Mouse (Mus musculus): ENCODE measurements around the gene Vmn2r48.
"Not testable (repeated sequence)": the region's sequence is repeated elsewhere in the genome, so short reads cannot be mapped to it uniquely, and the experiment has no call there.

Vmn2r48 gene

DNA sequence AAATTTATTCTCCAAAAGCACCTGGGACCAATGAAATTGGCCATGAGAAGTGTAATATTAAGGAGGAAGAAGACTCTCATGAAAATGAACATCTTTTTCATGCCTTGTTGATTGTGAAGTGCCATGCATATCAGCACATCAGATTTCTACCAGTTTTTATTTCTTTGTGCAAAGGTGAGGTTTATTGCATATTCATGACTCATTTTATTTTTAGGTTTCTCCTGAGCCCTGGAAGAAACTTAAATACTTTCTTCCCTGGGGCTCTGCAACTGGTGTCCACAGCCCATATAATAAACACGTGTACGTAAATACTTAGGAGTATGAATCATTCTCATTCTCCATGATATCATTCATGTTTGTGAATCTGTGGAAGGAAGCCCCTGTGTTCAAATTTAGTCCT is at the start of gene Vmn2r48:
TSS of gene Vmn2r48 (minus strand) at position 101 of the 400 bp plus-strand sequence.
- DNase-seq (ENCODE audit: low read depth, low spot score) = not testable (repeated sequence)

DNA sequence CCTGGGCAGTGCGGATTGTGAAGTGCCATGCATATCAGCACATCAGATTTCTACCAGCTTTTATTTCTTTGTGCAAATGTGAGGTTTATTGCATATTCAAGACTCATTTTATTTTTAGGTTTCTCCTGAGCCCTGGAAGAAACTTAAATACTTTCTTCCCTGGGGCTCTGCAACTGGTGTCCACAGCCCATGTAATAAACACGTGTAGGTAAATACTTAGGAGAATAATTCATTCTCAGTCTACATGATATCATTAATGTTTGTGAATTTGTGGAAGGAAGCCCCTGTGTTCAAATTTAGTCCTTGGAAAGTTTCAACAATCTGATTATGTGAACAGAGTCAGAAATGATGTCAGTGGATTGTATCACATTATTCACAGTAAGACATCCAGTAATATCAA is 38.8 kb upstream of the Vmn2r48 start, which contains the start of gene Vmn2r49:
TSS of gene Vmn2r49 (minus strand) at position 101 of the 400 bp plus-strand sequence.
- not testable (repeated sequence) for DNase-seq (ENCODE audit: low read depth, low spot score)

All from CD4-positive helper T cell, adult 2 months (primary cell).